Mouse (Mus musculus): Measurements from ENCODE around the gene Exosc5. TPM values are rescaled to one million over a fixed set of nuclear protein-coding genes. Genes with fewer than 3 reads are reported as not detected.

The Exosc5 gene
- polyA plus RNA-seq, 1 experiment from 2014 or later = 49.2 TPM

DNA sequence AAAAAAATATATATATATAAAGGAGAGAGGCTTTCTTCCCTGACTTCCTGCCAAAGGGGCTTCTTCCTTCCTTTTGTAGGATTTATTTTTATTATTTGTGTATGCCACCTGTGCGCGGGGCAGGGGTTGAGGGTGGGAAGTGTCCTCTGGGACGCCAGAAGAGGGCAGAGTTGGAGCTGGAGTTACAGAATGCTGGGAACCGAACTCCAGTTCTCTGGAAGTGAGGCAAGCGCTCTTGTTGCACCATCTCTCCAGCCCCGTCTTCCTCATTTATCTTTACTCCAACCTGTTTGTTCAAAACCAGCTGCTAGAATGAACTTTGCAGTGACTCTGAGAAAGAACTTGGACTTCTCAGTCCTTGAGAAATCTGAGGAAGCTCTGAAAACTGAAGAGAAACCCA, 21.0 kb downstream of the Exosc5 start:
- H3K4me2 ChIP-seq (ENCODE audit: low read depth, low read length) = peak overlapping the region; percentile 58
- DNase-seq = peak; percentile 50
- WGBS (ENCODE audit: insufficient replicate concordance) = 3% methylated on average over 6 of the region's 6 CpGs
- H3K9me3 ChIP-seq (ENCODE audit: low read length) = no peaks in the 10 kb centered on the region
- peak overlapping the region; percentile 98 for H3K27ac ChIP-seq (ENCODE audit: low read depth)
- peaks cover 50% of the 10 kb centered on the region for H3K4me1 ChIP-seq (ENCODE audit: insufficient read depth)
- H3K4me3 ChIP-seq (ENCODE audit: low read depth, low read length) = peak overlapping the region; percentile 77
- TF ChIP-seq CTCF (IDR thresholded peaks at IDR 0.05; ENCODE audit: low read depth) (peak; percentile 43; the same call in 1 of the 2 replicates), EP300 (IDR thresholded peaks at IDR 0.05; ENCODE audit: low read depth) (no peak)
- peak overlapping the region; percentile 70 for H3K9ac ChIP-seq (replicated peaks)
- ATAC-seq = no peak
- no peaks in the 10 kb centered on the region for H3K36me3 ChIP-seq (replicated peaks; ENCODE audit: insufficient read depth, low read length)
- H3K27me3 ChIP-seq (ENCODE audit: insufficient read depth, low read length) = peaks cover 7% of the 10 kb centered on the region

DNA sequence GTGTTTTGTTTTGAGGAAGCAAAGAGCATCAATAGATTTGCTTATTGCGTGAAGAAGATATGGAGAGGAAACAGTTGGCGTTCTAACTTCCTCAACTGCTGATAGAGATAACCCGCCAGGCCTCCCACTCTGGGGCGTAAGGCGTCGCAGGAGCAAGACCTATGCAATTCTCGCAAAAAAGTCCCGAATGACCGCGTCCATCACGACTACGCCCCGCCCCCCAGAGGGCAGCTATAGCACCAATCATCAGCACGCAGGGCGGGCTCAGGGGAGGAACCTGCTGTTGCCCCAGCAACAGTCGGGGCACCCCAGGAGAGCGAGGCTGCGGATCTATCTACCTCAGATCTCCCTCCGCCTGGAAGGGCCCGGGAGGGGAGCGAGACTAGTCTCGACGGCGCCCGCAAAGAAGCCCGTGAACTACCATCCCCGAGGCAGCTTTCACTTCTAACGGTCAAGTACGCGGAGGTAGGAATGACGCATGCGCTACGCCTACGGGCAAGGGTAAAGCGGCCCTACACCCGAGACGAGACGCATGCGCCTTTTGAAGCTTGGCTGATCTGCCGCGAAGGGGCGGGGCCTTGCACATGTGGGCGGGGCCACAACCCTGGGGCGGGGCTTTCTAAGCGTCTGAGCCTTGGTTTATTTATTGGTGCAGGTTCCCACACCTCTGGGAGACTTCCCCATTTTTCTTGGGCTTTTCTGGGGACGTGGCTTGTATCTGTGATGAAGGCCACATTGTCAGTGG, 21.7 kb downstream of the Exosc5 start, which contains the start of gene B9d2:
TSS of gene B9d2 (plus strand) at position 267 of the 745 bp plus-strand sequence.
- H3K4me3 ChIP-seq (ENCODE audit: low read depth, low read length) = peak within 1 kb of the TSS; percentile 77
- TF ChIP-seq CTCF (IDR thresholded peaks at IDR 0.05; ENCODE audit: low read depth) (no peak), EP300 (IDR thresholded peaks at IDR 0.05; ENCODE audit: low read depth) (peak; percentile 78; the same call in 1 of the 2 replicates)
- peak within 1 kb of the TSS; percentile 98 for H3K27ac ChIP-seq (ENCODE audit: low read depth)
- peak; percentile 98 for DNase-seq
- H3K9ac ChIP-seq (replicated peaks) = peak within 1 kb of the TSS; percentile 70
- H3K4me1 ChIP-seq (ENCODE audit: insufficient read depth) = peaks cover 48% of the 10 kb centered on the region
- under 1% methylated on average over 45 of the region's 46 CpGs for WGBS (ENCODE audit: insufficient replicate concordance)
- no peaks in the 10 kb centered on the region for H3K36me3 ChIP-seq (replicated peaks; ENCODE audit: insufficient read depth, low read length)
- peak within 1 kb of the TSS; percentile 58 for H3K4me2 ChIP-seq (ENCODE audit: low read depth, low read length)
- no peaks in the 10 kb centered on the region for H3K9me3 ChIP-seq (ENCODE audit: low read length)
- ATAC-seq = peak; percentile 97
- H3K27me3 ChIP-seq (ENCODE audit: insufficient read depth, low read length) = peaks cover under 1% of the 10 kb centered on the region; the same call in 1 of the 2 replicates

DNA sequence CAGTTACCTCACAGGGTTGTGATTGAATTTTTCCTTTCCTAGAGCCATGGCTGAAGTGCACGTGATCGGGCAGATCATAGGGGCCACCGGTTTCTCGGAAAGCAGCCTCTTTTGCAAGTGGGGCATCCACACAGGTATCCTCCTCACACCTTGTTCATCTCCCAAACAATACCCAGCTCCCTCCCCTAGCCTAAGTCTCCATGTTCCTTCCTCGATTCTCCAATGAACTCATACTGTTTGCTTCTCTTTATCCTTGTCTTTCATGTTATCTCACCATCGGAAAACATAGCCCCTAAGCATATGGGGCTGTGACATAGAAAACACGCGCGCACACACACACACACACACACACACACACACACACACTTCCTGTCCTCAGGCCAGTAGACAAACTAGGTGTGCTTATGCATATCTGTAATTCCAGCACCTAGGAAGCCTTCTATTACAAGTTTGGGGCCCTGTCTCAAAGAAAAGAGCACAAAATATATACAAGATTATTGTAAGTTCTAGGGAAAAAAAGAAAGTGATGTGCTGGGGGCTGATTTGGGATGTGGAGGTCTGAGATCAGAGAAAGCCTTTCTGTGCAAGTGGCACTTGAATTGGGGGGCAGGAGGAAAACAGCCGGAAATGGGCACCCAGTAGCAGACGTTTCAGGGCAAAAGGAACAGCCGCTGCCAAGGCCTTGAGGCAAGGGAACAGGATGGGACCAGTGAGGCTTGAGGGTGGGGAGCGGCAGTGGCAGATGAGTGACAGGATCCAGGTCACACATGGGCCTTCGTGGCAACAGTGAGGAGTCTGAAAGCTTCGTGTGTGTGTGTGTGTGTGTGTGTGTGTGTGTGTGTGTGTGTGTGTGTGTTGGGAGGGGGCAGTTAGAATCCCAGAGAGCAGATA, 22.6 kb downstream of the Exosc5 start:
- Histone ChIP-seq H3K9me3 (ENCODE audit: low read length) (no peaks in the 10 kb centered on the region), H3K4me1 (ENCODE audit: insufficient read depth) (peaks cover 55% of the 10 kb centered on the region), H3K4me3 (ENCODE audit: low read depth, low read length) (peak overlapping the region; percentile 77), H3K27me3 (ENCODE audit: insufficient read depth, low read length) (no peaks in the 10 kb centered on the region), H3K27ac (ENCODE audit: low read depth) (peak overlapping the region; percentile 98), H3K4me2 (ENCODE audit: low read depth, low read length) (peak overlapping the region; percentile 58), H3K36me3 (replicated peaks; ENCODE audit: insufficient read depth, low read length) (no peaks in the 10 kb centered on the region), H3K9ac (replicated peaks) (no peak overlapping the region)
- 20% methylated on average over 15 of the region's 15 CpGs for WGBS (ENCODE audit: insufficient replicate concordance)
- no peak for TF ChIP-seq CTCF (IDR thresholded peaks at IDR 0.05; ENCODE audit: low read depth)
- TF ChIP-seq EP300 (IDR thresholded peaks at IDR 0.05; ENCODE audit: low read depth) = no peak
- ATAC-seq = no peak
- no peak for DNase-seq

DNA sequence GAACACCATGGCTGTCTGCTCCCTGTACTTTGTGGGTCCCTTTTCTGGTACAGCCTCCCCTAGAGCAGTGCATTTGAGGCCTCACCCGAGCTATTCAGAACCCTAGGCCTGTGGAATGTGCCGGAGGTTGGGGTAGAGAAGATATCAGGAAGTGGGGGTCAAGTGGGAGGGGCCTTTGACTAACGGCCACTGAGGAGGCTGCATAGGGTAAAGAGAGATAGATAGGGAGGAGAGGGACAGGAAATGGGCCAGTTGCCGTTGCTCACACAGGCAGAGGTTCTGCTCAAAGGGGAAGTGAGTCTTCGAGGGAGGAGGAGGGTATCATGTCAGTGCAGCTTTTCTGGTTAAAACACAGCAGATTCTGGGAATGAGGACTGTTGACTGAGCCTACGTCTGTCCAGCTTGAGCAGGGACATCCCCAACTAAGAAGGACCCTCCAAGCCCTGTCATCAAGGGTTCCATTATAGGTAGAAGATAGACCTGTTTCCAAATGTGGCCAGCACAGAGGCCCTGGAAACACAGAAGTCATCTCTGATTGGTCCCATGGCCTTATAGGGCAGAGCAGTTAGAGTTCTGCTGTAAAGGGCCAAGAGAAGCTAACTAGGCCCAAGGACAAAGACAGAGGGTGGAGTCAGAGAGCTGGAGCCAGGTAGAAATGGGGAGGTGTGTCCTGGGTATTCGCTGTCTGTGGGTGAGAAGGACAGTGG, 24.7 kb downstream of the Exosc5 start:
- Histone ChIP-seq H3K9ac (replicated peaks) (peak overlapping the region; percentile 39; the same call in 1 of the 2 replicates), H3K9me3 (ENCODE audit: low read length) (no peaks in the 10 kb centered on the region), H3K27me3 (ENCODE audit: insufficient read depth, low read length) (no peaks in the 10 kb centered on the region), H3K27ac (ENCODE audit: low read depth) (peak overlapping the region; percentile 98), H3K4me3 (ENCODE audit: low read depth, low read length) (no peak overlapping the region), H3K4me2 (ENCODE audit: low read depth, low read length) (peak overlapping the region; percentile 22; the same call in 1 of the 2 replicates), H3K36me3 (replicated peaks; ENCODE audit: insufficient read depth, low read length) (no peaks in the 10 kb centered on the region), H3K4me1 (ENCODE audit: insufficient read depth) (peaks cover 62% of the 10 kb centered on the region)
- WGBS (ENCODE audit: insufficient replicate concordance) = 29% methylated on average over 7 of the region's 7 CpGs
- ATAC-seq = 0 out of 2 replicates have a peak, but pooled peaks have one; percentile 1
- TF ChIP-seq CTCF (IDR thresholded peaks at IDR 0.05; ENCODE audit: low read depth) (no peak), EP300 (IDR thresholded peaks at IDR 0.05; ENCODE audit: low read depth) (peak; percentile 77)
- DNase-seq = peak; percentile 70

DNA sequence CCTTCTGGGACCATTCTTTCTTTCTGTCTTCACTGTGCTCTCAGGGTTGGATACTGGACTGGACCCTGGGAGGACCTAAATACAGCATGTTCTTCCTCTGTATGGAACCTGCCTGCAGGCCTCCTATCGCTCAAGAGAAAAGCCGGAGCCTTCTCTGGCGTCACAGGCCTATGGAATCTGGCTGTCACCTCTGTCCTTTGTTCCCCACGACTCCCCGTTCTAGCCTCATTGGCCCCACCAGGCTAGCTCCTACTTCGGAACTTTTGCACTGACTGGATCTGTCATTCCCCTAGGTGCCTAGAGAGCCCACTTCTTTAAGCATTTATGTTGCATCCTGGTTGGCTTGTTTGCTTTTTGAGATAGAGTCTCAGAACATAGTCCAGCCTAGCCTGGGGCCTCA, 25.7 kb downstream of the Exosc5 start:
- Histone ChIP-seq H3K27me3 (ENCODE audit: insufficient read depth, low read length) (no peaks in the 10 kb centered on the region), H3K27ac (ENCODE audit: low read depth) (0 out of 2 replicates have a peak overlapping the region, but pooled peaks have one; percentile 98), H3K36me3 (replicated peaks; ENCODE audit: insufficient read depth, low read length) (no peaks in the 10 kb centered on the region), H3K4me1 (ENCODE audit: insufficient read depth) (peaks cover 58% of the 10 kb centered on the region), H3K9me3 (ENCODE audit: low read length) (no peaks in the 10 kb centered on the region), H3K4me3 (ENCODE audit: low read depth, low read length) (no peak overlapping the region), H3K4me2 (ENCODE audit: low read depth, low read length) (no peak overlapping the region), H3K9ac (replicated peaks) (no peak overlapping the region)
- ATAC-seq = no peak
- TF ChIP-seq EP300 (IDR thresholded peaks at IDR 0.05; ENCODE audit: low read depth) (no peak), CTCF (IDR thresholded peaks at IDR 0.05; ENCODE audit: low read depth) (no peak)
- 85% methylated on average over 6 of the region's 6 CpGs for WGBS (ENCODE audit: insufficient replicate concordance)
- DNase-seq = no peak

All from liver, postnatal 0 days (tissue).